Mouse (Mus musculus) natural killer cell, adult 2 months (primary cell): ENCODE results near the gene Tmem274.

Experiments
- DNase-seq, 2 experiments: peaks; one replicate each; pipeline ENCODE4 v3.0.0; 2022; ENCODE audit warnings: low spot score in 2 of 2

Gene Tmem274

GRCm38 (mm10) chr4:149525170-149525569, 48.0 kb downstream of the Tmem274 start:
- no peak for DNase-seq

GRCm38 (mm10) chr4:149525811-149526210, 48.6 kb downstream of the Tmem274 start:
- no peak for DNase-seq

GRCm38 (mm10) chr4:149526330-149526729, 49.2 kb downstream of the Tmem274 start:
- DNase-seq = no peak

GRCm38 (mm10) chr4:149527621-149528354, 50.6 kb downstream of the Tmem274 start:
- DNase-seq = no peak

GRCm38 (mm10) chr4:149529691-149530090, 52.5 kb downstream of the Tmem274 start:
- DNase-seq = no peak
